Mouse (Mus musculus) mouse trophoblast stem cell (cell line): ENCODE data around the gene Alg3.

ENCODE experiments used
- in situ Hi-C, 2 experiments: fragments of 300-500 bp; cut with MseI, MboI; formaldehyde crosslinking; loops; 2 replicates in 1 of 2; 3 replicates in 1 of 2; pipeline ENCODE4 v1.15.1; 2025

Gene Alg3

GRCm38 (mm10) chr16:20611357-20612227, at the start of gene Alg3, which contains the start of the genes Eef1akmt4 and Gm49333:
Gene Alg3 (minus strand): TSS chr16:20611735.
Gene Eef1akmt4 (plus strand): TSS chr16:20611593.
Gene Gm49333 (plus strand): TSS chr16:20611610.
- in situ Hi-C loops: no loop called here

- in situ Hi-C loops: no loop called here
These were observed 46.1 kb upstream of the Alg3 start for GRCm38 (mm10) chr16:20657661-20658060.

GRCm38 (mm10) chr16:20653315-20653714, 41.8 kb upstream of the Alg3 start:
- in situ Hi-C loops: no loop called here

GRCm38 (mm10) chr16:20651947-20652310, 40.4 kb upstream of the Alg3 start:
- in situ Hi-C loops: no loop called here

- in situ Hi-C loops: no loop called here
These were observed 39.8 kb upstream of the Alg3 start, which contains the start of gene Psmd2 for GRCm38 (mm10) chr16:20651076-20651946. Gene Psmd2 (plus strand): TSS chr16:20651652.

GRCm38 (mm10) chr16:20643911-20644310, 32.4 kb upstream of the Alg3 start:
- in situ Hi-C loops: loop anchor here (10.0 kb wide), 1 partner anchor 139 kb away; no protein-coding TSS in a partner anchor

- in situ Hi-C loops: loop anchor here (10.0 kb wide), 1 partner anchor 137 kb away; no protein-coding TSS in a partner anchor
These were observed 30.6 kb upstream of the Alg3 start for GRCm38 (mm10) chr16:20642161-20642560.

- in situ Hi-C loops: no loop called here
These were observed 26.8 kb upstream of the Alg3 start for GRCm38 (mm10) chr16:20638367-20638766.

GRCm38 (mm10) chr16:20637410-20637809, 25.9 kb upstream of the Alg3 start:
- in situ Hi-C loops: no loop called here

- in situ Hi-C loops: no loop called here
These were observed 18.4 kb upstream of the Alg3 start, which contains the start of gene Ece2 for GRCm38 (mm10) chr16:20629731-20630634. Gene Ece2 (plus strand): TSS chr16:20629828.

- in situ Hi-C loops: no loop called here
These were observed 17.4 kb upstream of the Alg3 start for GRCm38 (mm10) chr16:20628871-20629391.

GRCm38 (mm10) chr16:20623211-20623610, 11.7 kb upstream of the Alg3 start:
- in situ Hi-C loops: no loop called here

GRCm38 (mm10) chr16:20621991-20622685, 10.6 kb upstream of the Alg3 start:
- in situ Hi-C loops: no loop called here

GRCm38 (mm10) chr16:20621191-20621990, 9.9 kb upstream of the Alg3 start, which contains the start of gene Camk2n2:
Gene Camk2n2 (minus strand): TSS chr16:20621287.
- in situ Hi-C loops: no loop called here

- in situ Hi-C loops: no loop called here
These were observed 9.2 kb upstream of the Alg3 start for GRCm38 (mm10) chr16:20620751-20621190.

- in situ Hi-C loops: no loop called here
These were observed 8.8 kb upstream of the Alg3 start for GRCm38 (mm10) chr16:20620399-20620735.

- in situ Hi-C loops: no loop called here
These were observed 8.2 kb upstream of the Alg3 start for GRCm38 (mm10) chr16:20619541-20620398.
